Mouse (Mus musculus) neural tube, embryonic 13.5 days (tissue): ENCODE measurements around the gene Ifi204. TPM values are rescaled to one million over a fixed set of nuclear protein-coding genes. Genes with fewer than 3 reads are reported as not detected.
"Not testable (repeated sequence)": the region's sequence is repeated elsewhere in the genome, so short reads cannot be mapped to it uniquely, and the experiment has no call there.

ENCODE experiments used
- ATAC-seq: fragments of 200-750 bp; cut with Nextera tagmentation; 2 replicates; pipeline ENCODE4 v1.8.0; 2017; ENCODE audit warnings: low read depth, mild to moderate bottlenecking, moderate TSS enrichment, moderate library complexity
- H3K27ac ChIP-seq: fragments of 300-500 bp; sonication (generic); replicated peaks from 2 replicates; pipeline ENCODE4 v1.5.1; 2015; ENCODE audit warnings: moderate library complexity, mild to moderate bottlenecking, inconsistent platforms
- H3K27me3 ChIP-seq: fragments of 300-500 bp; sonication (generic); 2 replicates; pipeline ENCODE4 v1.6.1; 2015; ENCODE audit warnings: mild to moderate bottlenecking, inconsistent platforms
- H3K36me3 ChIP-seq: fragments of 300-500 bp; sonication (generic); 2 replicates; pipeline ENCODE4 v1.6.1; 2015; ENCODE audit warnings: mild to moderate bottlenecking, inconsistent platforms
- H3K4me1 ChIP-seq: fragments of 300-500 bp; sonication (generic); replicated peaks from 2 replicates; pipeline ENCODE4 v1.6.1; 2015; ENCODE audit warnings: inconsistent platforms
- H3K4me2 ChIP-seq: fragments of 300-500 bp; sonication (generic); 2 replicates; pipeline ENCODE4 v1.6.1; 2015; ENCODE audit warnings: inconsistent platforms, mild to moderate bottlenecking, moderate library complexity
- H3K4me3 ChIP-seq: fragments of 300-500 bp; sonication (generic); 2 replicates; pipeline ENCODE4 v1.5.1; 2015; ENCODE audit warnings: mild to moderate bottlenecking, inconsistent platforms
- H3K9ac ChIP-seq: fragments of 300-500 bp; sonication (generic); 2 replicates; pipeline ENCODE4 v1.6.1; 2015; ENCODE audit warnings: moderate library complexity, mild to moderate bottlenecking, inconsistent platforms
- H3K9me3 ChIP-seq: fragments of 300-500 bp; sonication (generic); 2 replicates; pipeline ENCODE4 v1.6.1; 2016; ENCODE audit warnings: inconsistent platforms
- WGBS: fragments of 180-500 bp; shearing (Covaris S2); methylation state at CpG from one replicate; pipeline ENCODE4 v1.1.7; 2015; 5-methylcytosine and 5-hydroxymethylcytosine counted together
- polyA plus RNA-seq: library from polyadenylated mRNA; unstranded; fragments of >200 nt; fragmentation: Nextera tagmentation; extraction: Ambion mirVana; gene quantifications from 2 replicates; pipeline ENCODE4 v1.2.1, GENCODE M21; 2015

Ifi204 gene
- 0.57 and 0.85 TPM in 2 replicates for polyA plus RNA-seq

- ATAC-seq, H3K27ac ChIP-seq, H3K4me3 ChIP-seq, H3K4me2 ChIP-seq, H3K4me1 ChIP-seq, H3K9me3 ChIP-seq, H3K9ac ChIP-seq, H3K27me3 ChIP-seq, H3K36me3 ChIP-seq: not testable (repeated sequence)
- WGBS: 88% methylated on average over 5 of the region's 5 CpGs
Observed at GRCm38 (mm10) chr1:173766848-173767617, at the start of gene Ifi204. Gene Ifi204 (minus strand): TSS chr1:173766943.

GRCm38 (mm10) chr1:173809294-173809693 lies 42.6 kb upstream of the Ifi204 start:
- WGBS: 91% methylated on average over 2 of the region's 2 CpGs
- H3K36me3 ChIP-seq, H3K4me1 ChIP-seq, H3K4me2 ChIP-seq, H3K9ac ChIP-seq, H3K4me3 ChIP-seq, H3K27ac ChIP-seq, ATAC-seq, H3K9me3 ChIP-seq, H3K27me3 ChIP-seq: not testable (repeated sequence)

GRCm38 (mm10) chr1:173802689-173803281 lies 36.0 kb upstream of the Ifi204 start:
- WGBS: 78% methylated on average over 2 of the region's 2 CpGs

GRCm38 (mm10) chr1:173802207-173802606 lies 35.5 kb upstream of the Ifi204 start:
- WGBS: 72% methylated on average over 3 of the region's 3 CpGs
- not testable (repeated sequence) for H3K4me1 ChIP-seq, H3K27me3 ChIP-seq, H3K27ac ChIP-seq, H3K36me3 ChIP-seq, H3K4me3 ChIP-seq, H3K9me3 ChIP-seq, H3K9ac ChIP-seq, ATAC-seq, H3K4me2 ChIP-seq

More at GRCm38 (mm10) chr1:173802689-173803281, 36.0 kb upstream of the Ifi204 start:
- H3K4me2 ChIP-seq, H3K4me1 ChIP-seq, H3K36me3 ChIP-seq, H3K27ac ChIP-seq, H3K27me3 ChIP-seq, H3K4me3 ChIP-seq, ATAC-seq, H3K9ac ChIP-seq, H3K9me3 ChIP-seq: not testable (repeated sequence)

GRCm38 (mm10) chr1:173801791-173802190 lies 35.0 kb upstream of the Ifi204 start:
- H3K9me3 ChIP-seq, ATAC-seq, H3K27ac ChIP-seq, H3K4me3 ChIP-seq, H3K27me3 ChIP-seq, H3K9ac ChIP-seq, H3K4me2 ChIP-seq, H3K4me1 ChIP-seq, H3K36me3 ChIP-seq: not testable (repeated sequence)
- WGBS: 75% methylated on average over 2 of the region's 2 CpGs

- WGBS: 54% methylated on average over 3 of the region's 3 CpGs
- not testable (repeated sequence) for ATAC-seq, H3K9ac ChIP-seq, H3K4me3 ChIP-seq, H3K9me3 ChIP-seq, H3K27me3 ChIP-seq, H3K4me1 ChIP-seq, H3K36me3 ChIP-seq, H3K4me2 ChIP-seq, H3K27ac ChIP-seq
Observed at GRCm38 (mm10) chr1:173773457-173773856, 6.7 kb upstream of the Ifi204 start.

- WGBS: 89% methylated on average over 5 of the region's 5 CpGs
- H3K36me3 ChIP-seq, H3K9me3 ChIP-seq, ATAC-seq, H3K4me1 ChIP-seq, H3K9ac ChIP-seq, H3K4me2 ChIP-seq, H3K4me3 ChIP-seq, H3K27ac ChIP-seq, H3K27me3 ChIP-seq: not testable (repeated sequence)
Observed at GRCm38 (mm10) chr1:173760032-173760431, 6.7 kb downstream of the Ifi204 start.

- Histone ChIP-seq H3K27ac (no peak overlapping the region), H3K36me3 (no peaks in the 10 kb centered on the region), H3K9ac (no peak overlapping the region), H3K27me3 (no peaks in the 10 kb centered on the region), H3K4me2 (no peak overlapping the region), H3K9me3 (no peaks in the 10 kb centered on the region), H3K4me1 (no peaks in the 10 kb centered on the region), H3K4me3 (no peak overlapping the region)
- WGBS: 75% methylated on average over 1 of the region's 1 CpGs
- no peak for ATAC-seq
Observed at GRCm38 (mm10) chr1:173742262-173742661, 24.5 kb downstream of the Ifi204 start.

- Histone ChIP-seq H3K4me1 (no peaks in the 10 kb centered on the region), H3K9me3 (no peaks in the 10 kb centered on the region), H3K4me2 (no peak within 1 kb of the TSS), H3K27me3 (no peaks in the 10 kb centered on the region), H3K36me3 (no peaks in the 10 kb centered on the region), H3K9ac (no peak within 1 kb of the TSS), H3K4me3 (no peak within 1 kb of the TSS), H3K27ac (no peak within 1 kb of the TSS)
- 81% methylated on average over 4 of the region's 4 CpGs for WGBS
- no peak for ATAC-seq
Observed at GRCm38 (mm10) chr1:173741656-173742055, 25.1 kb downstream of the Ifi204 start, which contains the start of gene Ifi207. Gene Ifi207 (minus strand): TSS chr1:173741747.

- no peak overlapping the region for H3K9ac ChIP-seq
- ATAC-seq: no peak
- no peaks in the 10 kb centered on the region for H3K36me3 ChIP-seq
- no peak overlapping the region for H3K4me3 ChIP-seq
- H3K27me3 ChIP-seq: no peaks in the 10 kb centered on the region
- H3K27ac ChIP-seq: no peak overlapping the region
- H3K4me1 ChIP-seq: no peaks in the 10 kb centered on the region
- no peak overlapping the region for H3K4me2 ChIP-seq
- no peaks in the 10 kb centered on the region for H3K9me3 ChIP-seq
Observed at GRCm38 (mm10) chr1:173740537-173740936, 26.2 kb downstream of the Ifi204 start.

- Histone ChIP-seq H3K9me3 (no peaks in the 10 kb centered on the region), H3K4me3 (no peak overlapping the region), H3K27me3 (no peaks in the 10 kb centered on the region), H3K4me1 (no peaks in the 10 kb centered on the region), H3K27ac (no peak overlapping the region), H3K4me2 (no peak overlapping the region), H3K36me3 (no peaks in the 10 kb centered on the region), H3K9ac (no peak overlapping the region)
- 66% methylated on average over 2 of the region's 2 CpGs for WGBS
- ATAC-seq: no peak
Observed at GRCm38 (mm10) chr1:173736986-173737385, 29.8 kb downstream of the Ifi204 start.

GRCm38 (mm10) chr1:173735015-173735414 lies 31.7 kb downstream of the Ifi204 start:
- H3K4me2 ChIP-seq, H3K4me1 ChIP-seq, H3K36me3 ChIP-seq, ATAC-seq, H3K9ac ChIP-seq, H3K4me3 ChIP-seq, H3K27me3 ChIP-seq, H3K27ac ChIP-seq, H3K9me3 ChIP-seq: not testable (repeated sequence)
- WGBS: 90% methylated on average over 4 of the region's 4 CpGs

GRCm38 (mm10) chr1:173733219-173733618 lies 33.5 kb downstream of the Ifi204 start:
- WGBS: 45% methylated on average over 7 of the region's 7 CpGs
- H3K4me3 ChIP-seq: no peak overlapping the region
- no peak overlapping the region for H3K9ac ChIP-seq
- no peak overlapping the region for H3K27ac ChIP-seq
- no peaks in the 10 kb centered on the region for H3K27me3 ChIP-seq
- no peaks in the 10 kb centered on the region for H3K4me1 ChIP-seq
- no peaks in the 10 kb centered on the region for H3K36me3 ChIP-seq
- ATAC-seq: no peak
- no peaks in the 10 kb centered on the region for H3K9me3 ChIP-seq
- no peak overlapping the region for H3K4me2 ChIP-seq
